Mouse (Mus musculus) bone marrow, adult 2 months (tissue): ENCODE measurements around the gene Slc25a43. TPM values are rescaled to one million over a fixed set of nuclear protein-coding genes. Genes with fewer than 3 reads are reported as not detected.

Source experiments
- H3K27ac ChIP-seq: fragments of 200-500 bp; 2 replicates; pipeline ENCODE4 v1.5.1; 2012; ENCODE audit warnings: low read depth, mild to moderate bottlenecking, control low read depth, inconsistent platforms, low read length; ENCODE audit not compliant: control insufficient read depth, poor library complexity, insufficient read depth
- H3K4me1 ChIP-seq: fragments of 200-500 bp; 2 replicates; pipeline ENCODE4 v1.6.1; 2011; ENCODE audit warnings: low read length; ENCODE audit not compliant: control insufficient read depth, insufficient read depth
- H3K4me3 ChIP-seq: fragments of 200-500 bp; replicated peaks from 2 replicates; pipeline ENCODE3; 2011; ENCODE audit warnings: mild to moderate bottlenecking, low read depth, low read length, control low read depth; ENCODE audit not compliant: control insufficient read depth
- CTCF ChIP-seq: fragments of 200-500 bp; IDR thresholded peaks from 2 replicates; pipeline ENCODE4 v1.5.1; 2011; ENCODE audit warnings: low read length, control low read depth; ENCODE audit not compliant: control insufficient read depth, insufficient read depth
- POLR2A ChIP-seq: fragments of 200-500 bp; IDR thresholded peaks from 2 replicates; pipeline ENCODE4 v1.6.1; 2011; ENCODE audit warnings: low read depth, mild to moderate bottlenecking, control low read depth, low read length, borderline replicate concordance; ENCODE audit not compliant: control insufficient read depth
- WGBS: fragments of 180-500 bp; shearing (Covaris S2); methylation state at CpG from one replicate; pipeline ENCODE4 v1.1.7; 2018; 5-methylcytosine and 5-hydroxymethylcytosine counted together
- polyA plus RNA-seq: library from polyadenylated mRNA; stranded (reverse); fragments of >200 nt; gene quantifications from 2 replicates; pipeline ENCODE4 v1.2.4, GENCODE M21; 2011; ENCODE audit warnings: low replicate concordance; ENCODE audit not compliant: missing spikeins, insufficient read depth, insufficient read length

The Slc25a43 gene
- polyA plus RNA-seq, 1 experiment, result not detected

DNA sequence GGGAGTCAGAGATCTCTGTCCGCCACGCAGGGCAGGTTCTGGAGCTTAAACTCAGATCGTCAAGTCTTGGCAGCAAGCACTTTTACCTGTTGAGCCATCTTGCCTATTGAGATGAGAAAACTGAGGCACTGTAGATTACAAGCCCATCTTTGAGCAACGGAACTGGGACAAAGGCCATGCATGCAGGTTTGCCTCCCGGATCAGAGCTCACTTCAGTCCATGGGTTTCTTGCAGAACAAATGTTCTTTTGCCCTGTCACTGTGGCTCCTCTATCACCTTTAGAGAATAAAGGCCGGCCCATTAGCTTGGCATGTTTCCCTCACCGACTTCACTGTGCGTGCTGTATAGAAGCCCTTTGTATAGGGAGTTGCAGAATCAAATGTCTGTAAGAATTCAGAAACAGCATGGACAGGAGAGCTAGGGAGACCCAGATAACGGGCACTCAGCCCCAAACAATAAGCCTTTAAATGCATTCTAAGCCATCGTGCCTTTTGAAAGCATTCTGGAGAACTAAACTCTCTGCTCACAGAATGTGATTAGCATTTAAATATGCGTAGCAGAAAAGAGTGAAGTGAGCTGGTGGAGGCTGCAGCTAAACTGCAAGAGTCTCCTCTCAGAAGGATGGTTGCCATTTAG, 20.0 kb downstream of the Slc25a43 start:
- no peak overlapping the region for H3K27ac ChIP-seq
- WGBS, result 77% methylated on average over 11 of the region's 11 CpGs
- TF ChIP-seq CTCF, result no peak
- no peak overlapping the region for H3K4me3 ChIP-seq
- H3K4me1 ChIP-seq, result no peaks in the 10 kb centered on the region; the same call in 1 of the 2 replicates

DNA sequence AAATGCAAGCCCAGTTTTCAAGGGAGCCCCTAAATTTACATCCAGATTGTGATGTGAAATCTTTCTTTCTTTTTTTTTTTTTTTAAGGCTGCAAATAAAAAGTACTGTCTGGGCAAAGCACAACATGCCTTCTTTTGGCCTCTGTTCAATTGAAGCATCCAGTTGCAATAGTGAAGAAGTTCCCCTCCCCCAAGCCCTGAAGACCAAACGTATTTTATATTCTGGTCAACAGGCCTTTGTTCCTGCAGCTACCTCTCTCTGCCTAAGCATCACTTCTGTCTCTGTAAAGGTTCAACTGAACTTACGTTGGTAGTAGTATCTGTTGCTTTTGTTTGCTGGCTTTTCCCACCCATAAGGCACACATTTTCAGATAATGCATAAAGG, 20.5 kb downstream of the Slc25a43 start:
- 69% methylated on average over 2 of the region's 2 CpGs for WGBS
- H3K4me3 ChIP-seq, result no peak overlapping the region
- TF ChIP-seq POLR2A, result no peak
- no peak for TF ChIP-seq CTCF
- no peaks in the 10 kb centered on the region for H3K4me1 ChIP-seq
- no peak overlapping the region for H3K27ac ChIP-seq

DNA sequence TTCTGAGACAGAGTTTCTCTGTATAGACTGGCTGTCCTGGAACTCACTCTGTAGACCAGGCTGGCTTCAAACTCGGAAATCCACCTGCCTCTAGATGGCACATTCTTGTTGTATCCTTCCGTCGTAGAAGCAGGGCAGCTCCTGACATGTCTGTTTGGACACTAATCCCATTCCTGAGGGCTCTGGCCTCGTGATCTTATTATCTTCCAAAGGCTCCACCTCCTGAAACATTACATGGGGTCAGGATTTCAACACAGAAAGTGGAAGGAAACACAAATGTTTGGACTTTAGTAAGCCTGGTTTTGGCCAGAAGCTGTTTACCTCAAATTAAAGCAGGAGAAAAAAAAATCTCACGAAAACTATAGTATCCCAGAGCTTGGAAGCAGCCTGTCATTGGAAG, 23.9 kb downstream of the Slc25a43 start:
- no peak for TF ChIP-seq POLR2A
- TF ChIP-seq CTCF, result no peak
- no peak overlapping the region for H3K4me3 ChIP-seq
- no peaks in the 10 kb centered on the region for H3K4me1 ChIP-seq
- no peak overlapping the region for H3K27ac ChIP-seq
- 72% methylated on average over 5 of the region's 5 CpGs for WGBS

DNA sequence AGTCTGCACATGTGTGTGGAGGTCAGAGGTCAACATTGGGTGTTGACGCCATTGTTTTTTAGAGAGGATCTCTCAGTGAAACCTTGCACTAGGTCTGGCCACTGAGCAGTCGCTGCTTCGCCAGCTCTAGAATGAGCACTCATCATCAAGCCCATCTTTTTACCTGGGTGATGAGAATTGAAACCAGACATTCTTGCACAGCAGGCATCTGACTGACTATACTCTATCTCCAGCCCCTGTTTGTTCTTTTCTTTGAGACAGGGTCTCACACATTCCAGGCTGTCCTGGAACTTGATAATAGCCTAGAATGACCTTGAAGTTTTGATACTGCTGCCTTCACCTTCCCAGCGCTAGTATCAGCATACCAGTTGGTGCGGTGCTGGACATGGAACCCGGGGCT, 29.1 kb downstream of the Slc25a43 start:
- H3K27ac ChIP-seq, result no peak overlapping the region
- no peaks in the 10 kb centered on the region for H3K4me1 ChIP-seq
- no peak overlapping the region for H3K4me3 ChIP-seq
- TF ChIP-seq POLR2A (no peak), CTCF (no peak)
- WGBS, result 86% methylated on average over 6 of the region's 6 CpGs

DNA sequence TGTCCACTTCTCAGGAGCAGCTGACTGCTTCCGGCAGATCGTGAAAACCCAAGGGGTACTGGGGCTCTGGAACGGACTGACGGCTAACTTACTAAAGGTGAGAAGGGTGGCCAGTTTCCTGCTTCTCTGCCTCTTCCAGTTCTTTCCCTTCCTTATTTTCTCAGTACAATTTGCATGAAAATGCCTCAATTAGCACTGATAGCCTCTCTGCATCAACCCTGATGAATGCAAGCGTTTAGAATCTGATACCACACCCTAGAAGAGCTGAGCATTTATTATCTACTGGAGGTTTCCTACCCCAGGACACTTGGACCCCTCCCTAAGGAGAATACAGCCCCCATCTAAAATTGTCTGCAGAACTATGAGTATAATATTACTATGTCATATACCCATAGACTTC, 32.1 kb downstream of the Slc25a43 start:
- WGBS, result 90% methylated on average over 5 of the region's 5 CpGs
- no peak for TF ChIP-seq POLR2A
- no peak for TF ChIP-seq CTCF

DNA sequence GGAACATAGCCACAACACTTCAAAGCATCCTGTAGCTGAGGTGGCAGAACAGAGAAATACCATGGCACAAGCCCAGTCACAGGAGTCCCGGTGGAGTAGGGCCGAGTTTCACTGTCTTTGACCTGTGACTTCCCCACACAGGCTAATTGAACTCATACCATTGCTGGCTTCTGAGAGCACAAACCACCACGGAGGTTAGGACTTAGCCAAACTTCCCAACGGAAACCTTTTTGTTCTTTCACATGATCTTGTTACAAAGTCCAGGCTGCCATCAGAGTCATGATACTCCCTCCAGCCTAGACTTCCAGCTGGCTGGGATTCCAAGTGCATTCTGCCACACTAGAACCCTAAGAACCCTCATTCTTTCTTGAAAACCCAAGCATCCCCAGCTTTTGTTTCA, 34.2 kb downstream of the Slc25a43 start:
- Histone ChIP-seq H3K27ac (no peak overlapping the region), H3K4me1 (no peaks in the 10 kb centered on the region), H3K4me3 (no peak overlapping the region)
- WGBS, result 75% methylated on average over 4 of the region's 4 CpGs
- TF ChIP-seq CTCF, result no peak
- TF ChIP-seq POLR2A, result no peak

More for the DNA sequence above, 32.1 kb downstream of the Slc25a43 start:
- Histone ChIP-seq H3K4me1 (no peaks in the 10 kb centered on the region), H3K4me3 (no peak overlapping the region), H3K27ac (no peak overlapping the region)

DNA sequence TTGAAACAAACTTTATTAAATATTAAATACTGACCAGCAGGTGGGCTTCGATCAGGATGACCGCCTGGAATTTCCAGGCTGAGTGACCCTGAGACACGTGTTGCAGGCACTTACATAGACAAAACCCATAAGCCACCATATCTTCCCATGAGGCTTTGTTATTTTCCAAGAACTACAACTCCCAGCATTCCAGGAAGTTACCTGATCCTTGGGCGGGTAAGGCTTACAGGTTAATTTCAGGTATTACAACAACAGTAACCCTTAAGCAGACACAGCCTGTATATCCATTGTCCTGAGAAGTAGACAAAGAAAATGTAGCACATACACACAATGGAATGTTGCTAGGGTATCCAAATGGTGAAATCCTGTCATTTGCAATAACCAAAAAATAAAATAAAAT, 45.9 kb downstream of the Slc25a43 start:
- no peak overlapping the region for H3K4me3 ChIP-seq
- 76% methylated on average over 4 of the region's 4 CpGs for WGBS
- no peak overlapping the region for H3K27ac ChIP-seq
- no peak for TF ChIP-seq CTCF
- TF ChIP-seq POLR2A, result no peak
- H3K4me1 ChIP-seq, result no peaks in the 10 kb centered on the region

DNA sequence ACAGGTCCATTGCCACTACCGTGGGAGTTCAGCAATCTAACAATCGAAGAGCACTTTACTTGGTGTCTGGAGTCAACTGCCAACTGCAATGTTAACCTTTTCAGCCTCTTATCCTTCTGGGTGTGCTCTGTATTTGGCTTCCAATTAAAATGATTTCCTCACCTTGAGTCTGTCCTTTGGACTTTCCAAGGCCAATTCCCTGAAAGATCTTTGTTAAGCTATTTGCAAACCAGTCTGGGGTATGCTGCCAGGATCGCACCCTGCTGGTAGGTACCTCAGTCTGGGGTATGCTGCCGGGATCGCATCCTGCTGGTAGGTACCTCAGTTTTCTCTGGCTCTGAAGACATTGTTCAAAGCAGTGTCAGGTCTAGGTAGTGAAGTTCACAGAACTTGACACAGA, 51.1 kb downstream of the Slc25a43 start:
- TF ChIP-seq POLR2A (no peak), CTCF (no peak)
- H3K4me1 ChIP-seq, result no peaks in the 10 kb centered on the region; the same call in 1 of the 2 replicates
- H3K4me3 ChIP-seq, result no peak overlapping the region
- H3K27ac ChIP-seq, result no peak overlapping the region
- 91% methylated on average over 5 of the region's 5 CpGs for WGBS
